Mouse (Mus musculus): ENCODE data around the gene Efna1. TPM values are rescaled to one million over a fixed set of nuclear protein-coding genes. Genes with fewer than 3 reads are reported as not detected.

Efna1 gene
- 8.9 and 11.2 TPM in 2 replicates for polyA plus RNA-seq (2015; fragmentation: Nextera tagmentation; extraction: Ambion mirVana)

GRCm38 (mm10) chr3:89280606-89281511 is at the start of gene Efna1:
Efna1 (minus strand) TSS chr3:89281142.
- H3K4me1 ChIP-seq (replicated peaks): peaks cover 30% of the 10 kb centered on the region
- peak within 1 kb of the TSS; percentile 64 for H3K27ac ChIP-seq (replicated peaks)
- peaks cover 90% of the 10 kb centered on the region for H3K27me3 ChIP-seq
- 2% methylated on average over 52 of the region's 52 CpGs for WGBS (ENCODE audit: insufficient replicate concordance)
- no peak within 1 kb of the TSS; the same call in 1 of the 2 replicates for H3K9ac ChIP-seq
- H3K36me3 ChIP-seq (replicated peaks): no peaks in the 10 kb centered on the region
- no peaks in the 10 kb centered on the region for H3K9me3 ChIP-seq (replicated peaks)
- peak within 1 kb of the TSS; percentile 52 for H3K4me3 ChIP-seq (replicated peaks)
- ATAC-seq (ENCODE audit: insufficient read depth): peak; percentile 60
- peak within 1 kb of the TSS; percentile 69 for H3K4me2 ChIP-seq

- Histone ChIP-seq H3K9me3 (replicated peaks) (no peaks in the 10 kb centered on the region), H3K27me3 (peaks cover 88% of the 10 kb centered on the region), H3K4me1 (replicated peaks) (0 out of 2 replicates have a peak, but pooled peaks cover 4% of the 10 kb centered on the region)
Measured at GRCm38 (mm10) chr3:89330346-89330745, 49.4 kb upstream of the Efna1 start.

DNA sequence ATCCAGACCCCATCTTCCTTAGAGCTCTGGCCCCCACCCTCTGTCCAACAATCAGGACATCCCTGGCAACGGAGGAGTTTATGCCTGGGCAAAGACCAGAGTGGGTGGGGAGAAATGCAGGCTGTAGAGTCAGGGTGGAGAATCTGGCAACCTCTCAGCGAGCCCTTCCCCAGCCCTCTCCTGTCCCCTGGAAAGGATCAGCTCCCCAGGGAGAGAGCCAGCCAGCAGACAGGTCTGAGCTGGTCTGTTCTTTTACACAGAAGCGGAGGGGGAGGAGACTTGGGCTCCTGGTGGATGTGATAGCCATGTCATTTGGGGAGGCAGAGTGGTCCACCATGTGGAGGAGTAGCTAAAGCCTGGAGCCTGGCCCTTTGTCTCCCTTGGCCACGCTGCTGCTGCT is 47.7 kb upstream of the Efna1 start:
- no peak overlapping the region for H3K4me2 ChIP-seq
- H3K9me3 ChIP-seq (replicated peaks): no peaks in the 10 kb centered on the region
- H3K4me1 ChIP-seq (replicated peaks): 0 out of 2 replicates have a peak, but pooled peaks cover 4% of the 10 kb centered on the region
- no peak overlapping the region for H3K27ac ChIP-seq (replicated peaks)
- 21% methylated on average over 4 of the region's 4 CpGs for WGBS (ENCODE audit: insufficient replicate concordance)
- no peak overlapping the region for H3K4me3 ChIP-seq (replicated peaks)
- no peaks in the 10 kb centered on the region for H3K36me3 ChIP-seq (replicated peaks)
- H3K27me3 ChIP-seq: peaks cover 89% of the 10 kb centered on the region
- H3K9ac ChIP-seq: no peak overlapping the region
- ATAC-seq (ENCODE audit: insufficient read depth): no peak

More at GRCm38 (mm10) chr3:89330346-89330745, 49.4 kb upstream of the Efna1 start:
- Histone ChIP-seq H3K27ac (replicated peaks) (no peak overlapping the region), H3K36me3 (replicated peaks) (no peaks in the 10 kb centered on the region), H3K4me2 (no peak overlapping the region), H3K4me3 (replicated peaks) (no peak overlapping the region), H3K9ac (no peak overlapping the region)
- 35% methylated on average over 3 of the region's 3 CpGs for WGBS (ENCODE audit: insufficient replicate concordance)
- ATAC-seq (ENCODE audit: insufficient read depth): no peak

GRCm38 (mm10) chr3:89327371-89327870 is 46.5 kb upstream of the Efna1 start:
- Histone ChIP-seq H3K36me3 (replicated peaks) (no peaks in the 10 kb centered on the region), H3K27ac (replicated peaks) (no peak overlapping the region), H3K4me2 (no peak overlapping the region), H3K4me1 (replicated peaks) (peaks cover 9% of the 10 kb centered on the region), H3K4me3 (replicated peaks) (no peak overlapping the region), H3K27me3 (peaks cover 94% of the 10 kb centered on the region), H3K9ac (no peak overlapping the region), H3K9me3 (replicated peaks) (no peaks in the 10 kb centered on the region)
- no peak for ATAC-seq (ENCODE audit: insufficient read depth)
- 51% methylated on average over 9 of the region's 9 CpGs for WGBS (ENCODE audit: insufficient replicate concordance)

GRCm38 (mm10) chr3:89325882-89326281 is 44.9 kb upstream of the Efna1 start:
- peaks cover 95% of the 10 kb centered on the region for H3K27me3 ChIP-seq
- ATAC-seq (ENCODE audit: insufficient read depth): no peak
- peaks cover 20% of the 10 kb centered on the region for H3K4me1 ChIP-seq (replicated peaks)
- no peak overlapping the region for H3K4me2 ChIP-seq
- no peaks in the 10 kb centered on the region for H3K9me3 ChIP-seq (replicated peaks)
- H3K36me3 ChIP-seq (replicated peaks): no peaks in the 10 kb centered on the region
- no peak overlapping the region for H3K9ac ChIP-seq
- 58% methylated on average over 8 of the region's 8 CpGs for WGBS (ENCODE audit: insufficient replicate concordance)
- no peak overlapping the region for H3K27ac ChIP-seq (replicated peaks)
- H3K4me3 ChIP-seq (replicated peaks): no peak overlapping the region

- Histone ChIP-seq H3K27me3 (peaks cover 98% of the 10 kb centered on the region), H3K27ac (replicated peaks) (no peak within 1 kb of the TSS), H3K4me3 (replicated peaks) (peak within 1 kb of the TSS; percentile 45), H3K9me3 (replicated peaks) (no peaks in the 10 kb centered on the region), H3K36me3 (replicated peaks) (no peaks in the 10 kb centered on the region), H3K9ac (no peak within 1 kb of the TSS), H3K4me2 (peak within 1 kb of the TSS; percentile 68), H3K4me1 (replicated peaks) (peaks cover 35% of the 10 kb centered on the region)
- no peak for ATAC-seq (ENCODE audit: insufficient read depth)
- under 1% methylated on average over 53 of the region's 53 CpGs for WGBS (ENCODE audit: insufficient replicate concordance)
Measured at GRCm38 (mm10) chr3:89322514-89323165, 41.7 kb upstream of the Efna1 start, which contains the start of gene Efna3. Efna3 (minus strand) TSS chr3:89322965.

DNA sequence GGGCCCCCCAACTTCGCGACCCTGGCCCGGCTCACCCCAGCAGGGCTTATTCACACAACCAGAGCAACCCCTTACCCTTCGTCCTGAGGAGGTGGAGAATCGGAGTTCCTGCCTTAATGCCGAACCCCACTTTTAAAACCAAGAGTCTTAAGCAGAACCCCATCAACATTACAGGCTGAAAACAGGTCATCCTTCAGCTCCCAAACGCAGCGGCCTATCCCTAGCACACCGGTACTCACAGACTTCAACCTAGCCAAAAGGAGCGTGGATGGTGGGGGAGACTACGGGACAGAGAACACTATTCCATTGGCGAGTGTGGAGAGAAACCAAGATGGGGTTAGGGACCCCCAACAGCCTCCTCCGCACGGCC is 41.2 kb upstream of the Efna1 start:
- Histone ChIP-seq H3K4me2 (peak overlapping the region; percentile 68), H3K27ac (replicated peaks) (no peak overlapping the region), H3K9ac (no peak overlapping the region), H3K4me1 (replicated peaks) (peaks cover 35% of the 10 kb centered on the region), H3K9me3 (replicated peaks) (no peaks in the 10 kb centered on the region), H3K36me3 (replicated peaks) (no peaks in the 10 kb centered on the region), H3K27me3 (peaks cover 98% of the 10 kb centered on the region), H3K4me3 (replicated peaks) (peak overlapping the region; percentile 45)
- 2% methylated on average over 14 of the region's 14 CpGs for WGBS (ENCODE audit: insufficient replicate concordance)
- ATAC-seq (ENCODE audit: insufficient read depth): no peak

DNA sequence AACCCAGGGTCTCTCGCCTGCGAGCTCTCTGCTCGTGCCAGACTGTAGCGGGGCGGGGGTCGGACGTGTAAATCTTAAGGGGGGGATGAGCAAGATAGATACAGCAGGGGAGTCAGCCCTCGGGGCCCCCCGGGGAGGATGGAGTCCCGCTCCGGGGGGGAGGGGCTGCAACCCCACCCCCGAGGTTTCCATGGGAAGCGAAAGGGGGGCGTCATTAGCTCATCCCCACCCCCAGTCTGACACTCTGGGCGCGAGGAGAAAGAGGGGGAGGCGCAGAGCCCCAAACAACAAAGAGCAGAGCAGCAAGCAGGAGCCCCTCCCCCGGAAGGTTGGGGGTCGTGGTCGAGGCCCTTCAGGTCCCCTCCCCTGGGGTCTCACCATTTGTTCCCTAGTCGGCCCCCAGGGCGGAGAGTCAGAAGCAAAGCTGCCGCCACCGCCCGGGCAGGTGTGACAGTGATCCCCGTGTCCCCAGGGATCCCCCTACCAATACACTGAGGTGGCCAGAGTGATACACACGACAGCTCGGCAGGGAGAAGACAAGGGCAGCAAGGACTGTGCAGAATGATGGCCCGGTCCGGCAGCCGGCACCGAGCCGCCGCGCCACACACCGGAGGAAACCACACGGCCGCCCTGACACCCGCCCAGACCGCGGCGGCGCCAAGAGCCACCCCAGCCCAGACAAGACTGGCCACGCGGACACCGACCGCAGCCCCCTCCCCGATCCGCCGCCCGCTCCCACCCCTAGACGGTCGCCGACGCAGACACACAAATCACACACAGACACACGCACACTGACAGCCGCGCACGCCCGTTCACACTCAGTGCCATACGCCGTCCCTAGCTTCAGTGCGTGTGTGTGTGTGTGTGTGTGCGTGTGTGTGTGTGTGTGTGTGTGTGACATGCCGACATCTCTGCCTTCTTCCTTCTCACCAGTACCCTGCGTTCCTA is 40.5 kb upstream of the Efna1 start:
- H3K4me3 ChIP-seq (replicated peaks): peak overlapping the region; percentile 17
- no peak overlapping the region for H3K27ac ChIP-seq (replicated peaks)
- no peaks in the 10 kb centered on the region for H3K36me3 ChIP-seq (replicated peaks)
- ATAC-seq (ENCODE audit: insufficient read depth): no peak
- peaks cover 100% of the 10 kb centered on the region for H3K27me3 ChIP-seq
- 2% methylated on average over 66 of the region's 66 CpGs for WGBS (ENCODE audit: insufficient replicate concordance)
- no peaks in the 10 kb centered on the region for H3K9me3 ChIP-seq (replicated peaks)
- peak overlapping the region; percentile 68 for H3K4me2 ChIP-seq
- H3K9ac ChIP-seq: no peak overlapping the region
- H3K4me1 ChIP-seq (replicated peaks): peaks cover 38% of the 10 kb centered on the region

- Histone ChIP-seq H3K4me1 (replicated peaks) (peaks cover 45% of the 10 kb centered on the region), H3K36me3 (replicated peaks) (no peaks in the 10 kb centered on the region), H3K9me3 (replicated peaks) (no peaks in the 10 kb centered on the region), H3K27me3 (peaks cover 100% of the 10 kb centered on the region), H3K4me3 (replicated peaks) (peak overlapping the region; percentile 17), H3K4me2 (peak overlapping the region; percentile 68), H3K9ac (no peak overlapping the region), H3K27ac (replicated peaks) (no peak overlapping the region)
- WGBS (ENCODE audit: insufficient replicate concordance): under 1% methylated on average over 41 of the region's 41 CpGs
- ATAC-seq (ENCODE audit: insufficient read depth): no peak
Measured at GRCm38 (mm10) chr3:89320581-89321182, 39.7 kb upstream of the Efna1 start.
